Mouse (Mus musculus) left cerebral cortex, postnatal 4 days (tissue): ENCODE measurements at regions not wholly inside any gene's neighbourhood (a gene's known extent, or its start where the extent isn't known, plus 50 kb on each side); places are given as distances from the start of the nearest gene placed in this dataset.
A peak's percentile ranks its signal among the peaks of the same experiment; 100 is the strongest.

Source experiments
- DNase-seq: peaks from one replicate; pipeline ENCODE4 v3.0.0-alpha.2; 2022
- intact Hi-C: fragments of 180-260 bp; cut with DNase I; formaldehyde crosslinking; loops from one replicate; pipeline ENCODE4 v1.15.1; 2025

- intact Hi-C loops, result no loop called here
- DNase-seq, result no peak
Measured at GRCm38 (mm10) chr10:42131798-42132197, 113.6 kb upstream of the Armc2 start.

- no peak for DNase-seq
- intact Hi-C loops, result no loop called here
Measured at GRCm38 (mm10) chr10:42131298-42131697, 113.1 kb upstream of the Armc2 start.

- DNase-seq, result no peak
- intact Hi-C loops, result no loop called here
Measured at GRCm38 (mm10) chr10:42127865-42128419, 109.7 kb upstream of the Armc2 start.

- no peak for DNase-seq
- intact Hi-C loops, result no loop called here
Measured at GRCm38 (mm10) chr10:42126816-42127215, 108.6 kb upstream of the Armc2 start.

GRCm38 (mm10) chr10:42122768-42123635 is 104.8 kb upstream of the Armc2 start:
- no peak for DNase-seq

GRCm38 (mm10) chr10:42121984-42122383 is 103.7 kb upstream of the Armc2 start:
- intact Hi-C loops, result no loop called here
- no peak for DNase-seq

More at GRCm38 (mm10) chr10:42122768-42123635, 104.8 kb upstream of the Armc2 start:
- intact Hi-C loops, result no loop called here

- intact Hi-C loops, result no loop called here
- no peak for DNase-seq
Measured at GRCm38 (mm10) chr10:42119326-42119725, 101.1 kb upstream of the Armc2 start.

- DNase-seq, result peak; percentile 86
- intact Hi-C loops, result no loop called here
Measured at GRCm38 (mm10) chr10:42118361-42119188, 100.3 kb upstream of the Armc2 start.

GRCm38 (mm10) chr10:42117523-42117922 is 99.3 kb upstream of the Armc2 start:
- intact Hi-C loops, result no loop called here
- DNase-seq, result no peak

- no peak for DNase-seq
- intact Hi-C loops, result no loop called here
Measured at GRCm38 (mm10) chr10:42115920-42116298, 97.7 kb upstream of the Armc2 start.

GRCm38 (mm10) chr10:42115224-42115919 is 97.1 kb upstream of the Armc2 start:
- peak; percentile 35 for DNase-seq
- intact Hi-C loops, result no loop called here

- intact Hi-C loops, result no loop called here
- DNase-seq, result no peak
Measured at GRCm38 (mm10) chr10:42110704-42111103, 92.5 kb upstream of the Armc2 start.

- DNase-seq, result no peak
- intact Hi-C loops, result no loop called here
Measured at GRCm38 (mm10) chr10:42108294-42109014, 90.2 kb upstream of the Armc2 start.

- intact Hi-C loops, result no loop called here
- DNase-seq, result no peak
Measured at GRCm38 (mm10) chr10:42107437-42108293, 89.4 kb upstream of the Armc2 start.

GRCm38 (mm10) chr10:42106611-42107010 is 88.4 kb upstream of the Armc2 start:
- intact Hi-C loops, result no loop called here
- DNase-seq, result no peak

- no peak for DNase-seq
- intact Hi-C loops, result no loop called here
Measured at GRCm38 (mm10) chr10:42105083-42105482, 86.8 kb upstream of the Armc2 start.

GRCm38 (mm10) chr10:42102320-42102719 is 84.1 kb upstream of the Armc2 start:
- no peak for DNase-seq
- intact Hi-C loops, result no loop called here

- intact Hi-C loops, result no loop called here
- DNase-seq, result no peak
Measured at GRCm38 (mm10) chr10:42101096-42101495, 82.9 kb upstream of the Armc2 start.

- no peak for DNase-seq
- intact Hi-C loops, result no loop called here
Measured at GRCm38 (mm10) chr10:42096924-42097323, 78.7 kb upstream of the Armc2 start.
